Mouse (Mus musculus): ENCODE results near the gene Uaca.

DNA sequence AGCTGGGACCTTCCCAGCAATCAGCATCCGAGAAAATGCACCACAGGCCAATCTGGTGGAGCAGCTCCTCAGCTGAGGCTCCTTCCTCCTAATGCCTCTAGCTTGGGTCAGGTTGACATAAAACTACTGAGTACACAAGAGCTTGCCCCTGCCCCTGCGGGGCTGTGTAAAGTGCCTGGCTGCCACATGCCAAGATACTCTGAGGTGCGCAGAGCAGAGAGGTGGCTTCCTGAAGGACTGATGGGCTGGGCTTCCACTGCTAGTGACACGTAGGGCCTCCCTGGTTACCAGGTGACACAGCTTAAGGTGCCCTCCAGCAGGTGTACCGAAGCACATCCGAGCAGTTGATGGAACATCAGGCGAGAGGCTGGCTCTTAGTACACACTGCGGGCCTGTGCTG is 37.9 kb downstream of the Uaca start:
- TF ChIP-seq CTCF (conservative IDR thresholded peaks at IDR 0.05 in 1 of 2, IDR thresholded peaks at IDR 0.05 in 1 of 2; ENCODE audit: low read depth in 2 of 2, low read length in 2 of 2) (no peak), POLR2A (IDR thresholded peaks at IDR 0.05; ENCODE audit: low read depth, low read length) (no peak)
